Mouse (Mus musculus) liver, embryonic 14.5 days (tissue): Measurements from ENCODE around the gene Isg20l2. TPM values are rescaled to one million over a fixed set of nuclear protein-coding genes. Genes with fewer than 3 reads are reported as not detected.

Source experiments
- ATAC-seq: fragments of 200-750 bp; cut with Nextera tagmentation; 2 replicates; pipeline ENCODE4 v1.8.0; 2017; ENCODE audit warnings: moderate number of reproducible peaks, mild to moderate bottlenecking, moderate library complexity; ENCODE audit not compliant: insufficient read depth
- DNase-seq, 3 experiments: peaks; one replicate each; pipeline ENCODE4 v3.0.0-alpha.2; 2012 to 2013; ENCODE audit warnings: low read depth in 3 of 3, low spot score in 3 of 3
- H3K27ac ChIP-seq: fragments of 300-500 bp; sonication (generic); 2 replicates; pipeline ENCODE4 v1.5.1; 2014; ENCODE audit warnings: moderate library complexity, mild to moderate bottlenecking, control low read depth, inconsistent platforms
- H3K27me3 ChIP-seq: fragments of 300-500 bp; sonication (generic); 2 replicates; pipeline ENCODE4 v1.6.1; 2014; ENCODE audit warnings: mild to moderate bottlenecking, low read length, moderate library complexity; ENCODE audit not compliant: control insufficient read depth, insufficient read depth
- H3K36me3 ChIP-seq: fragments of 300-500 bp; sonication (generic); replicated peaks from 2 replicates; pipeline ENCODE4 v1.6.1; 2014; ENCODE audit warnings: low read depth; ENCODE audit not compliant: control insufficient read depth, insufficient read depth
- H3K4me1 ChIP-seq, 2 experiments: fragments of 200-500 bp in 1 of 2; fragments of 300-500 bp in 1 of 2; sonication (generic) in 1 of 2; replicated peaks; 2 replicates each; pipeline ENCODE4 v1.6.1; 2012 to 2014; ENCODE audit warnings: antibody characterized with exemption in 1 of 2, inconsistent platforms in 1 of 2, low read length in 1 of 2; ENCODE audit not compliant: control insufficient read depth in 2 of 2, insufficient read depth in 2 of 2
- H3K4me2 ChIP-seq: fragments of 300-500 bp; sonication (generic); 2 replicates; pipeline ENCODE4 v1.6.1; 2014; ENCODE audit warnings: low read depth, mild to moderate bottlenecking, control low read depth, moderate library complexity
- H3K4me3 ChIP-seq, 2 experiments: fragments of 200-500 bp in 1 of 2; fragments of 300-500 bp in 1 of 2; sonication (generic) in 1 of 2; 2 replicates each; pipeline ENCODE4 v1.5.1; 2012 to 2014; ENCODE audit warnings: low read depth in 2 of 2, low read length in 2 of 2, mild to moderate bottlenecking in 2 of 2, control low read depth in 1 of 2, inconsistent platforms in 1 of 2, moderate library complexity in 1 of 2; ENCODE audit not compliant: insufficient read depth in 1 of 2
- H3K9ac ChIP-seq: fragments of 300-500 bp; sonication (generic); replicated peaks from 2 replicates; pipeline ENCODE4 v1.6.1; 2014; ENCODE audit warnings: mild to moderate bottlenecking, control low read depth, moderate library complexity
- H3K9me3 ChIP-seq: fragments of 300-500 bp; sonication (generic); 2 replicates; pipeline ENCODE4 v1.6.1; 2016; ENCODE audit warnings: low read length, mixed read lengths; ENCODE audit not compliant: control insufficient read depth
- CTCF ChIP-seq: IDR thresholded peaks from 2 replicates; pipeline ENCODE4 v1.5.1; 2016; ENCODE audit warnings: antibody characterized with exemption, low read depth, control low read depth
- EP300 ChIP-seq: IDR thresholded peaks from 2 replicates; pipeline ENCODE4 v1.6.1; 2016; ENCODE audit warnings: antibody characterized with exemption, low read depth
- WGBS: fragments of 180-500 bp; shearing (Covaris S2); extraction: QIAGEN DNeasy Blood & Tissue Kit; methylation state at CpG from one replicate; pipeline ENCODE4 v1.1.7; 2014; ENCODE audit not compliant: insufficient replicate concordance; 5-methylcytosine and 5-hydroxymethylcytosine counted together
- polyA plus RNA-seq, 2 experiments: library from polyadenylated mRNA; depleted of rRNA in 1 of 2; stranded (reverse) in 1 of 2; unstranded in 1 of 2; fragments of >200 nt; fragmentation: Nextera tagmentation in 1 of 2; extraction: Ambion mirVana in 1 of 2; gene quantifications; 2 replicates each; pipeline versions ENCODE4 v1.2.1 to v1.2.3; 2012 to 2014

Isg20l2 gene
- polyA plus RNA-seq, 2 experiments, result 9.7 to 14.8 TPM

DNA sequence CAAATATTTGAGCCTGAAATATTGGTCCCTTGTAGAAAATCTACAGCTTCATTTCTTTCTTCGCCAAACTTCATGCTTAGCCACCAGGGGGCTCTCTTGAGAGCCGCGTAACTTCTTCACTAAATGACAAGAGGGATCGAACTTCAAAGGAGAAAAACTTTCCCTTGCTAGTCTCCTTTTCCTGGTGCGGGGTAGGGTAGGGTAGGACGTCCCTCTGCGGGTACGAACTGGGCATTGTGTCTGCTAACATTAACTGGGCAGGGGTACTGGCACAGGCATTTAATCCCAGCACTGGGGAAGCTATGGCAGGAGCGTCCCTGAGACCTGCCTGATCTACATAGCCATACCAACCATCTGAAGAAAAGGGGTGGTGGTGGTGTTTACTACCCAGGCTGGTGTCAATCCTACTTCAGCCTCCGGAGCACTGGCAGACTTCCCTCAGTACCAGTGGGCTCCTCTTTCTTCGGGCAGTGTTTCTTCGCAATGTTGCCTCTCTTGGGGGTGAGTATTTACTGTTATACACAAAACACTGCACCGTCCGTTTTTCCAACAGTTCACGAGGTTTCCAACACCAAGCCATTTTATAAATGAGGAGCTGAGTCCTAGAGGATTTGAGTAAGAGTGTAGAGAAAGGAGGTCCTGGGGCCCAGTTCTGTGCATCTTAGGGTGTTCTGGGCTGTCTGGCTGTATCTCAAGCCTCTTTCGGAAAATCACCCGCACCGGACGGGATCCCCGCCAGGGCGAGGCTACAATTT, 40.2 kb downstream of the Isg20l2 start:
- Histone ChIP-seq H3K4me1 (peaks cover 0 to 4% of the 10 kb centered on the region in 2 experiments; a peak in 1 of 4 replicates), H3K36me3 (no peaks in the 10 kb centered on the region), H3K9ac (no peak overlapping the region), H3K27me3 (peaks cover 34% of the 10 kb centered on the region), H3K4me2 (peak overlapping the region; percentile 16), H3K4me3 (peak overlapping the region in 1 of 2 experiments; percentile 32; a peak in 3 of 4 replicates), H3K27ac (no peak overlapping the region), H3K9me3 (no peaks in the 10 kb centered on the region)
- WGBS, result 1% methylated on average over 21 of the region's 21 CpGs
- TF ChIP-seq EP300 (no peak), CTCF (peak; percentile 65)
- DNase-seq (peak in 1 of 3 experiments; percentile 24), ATAC-seq (no peak)

DNA sequence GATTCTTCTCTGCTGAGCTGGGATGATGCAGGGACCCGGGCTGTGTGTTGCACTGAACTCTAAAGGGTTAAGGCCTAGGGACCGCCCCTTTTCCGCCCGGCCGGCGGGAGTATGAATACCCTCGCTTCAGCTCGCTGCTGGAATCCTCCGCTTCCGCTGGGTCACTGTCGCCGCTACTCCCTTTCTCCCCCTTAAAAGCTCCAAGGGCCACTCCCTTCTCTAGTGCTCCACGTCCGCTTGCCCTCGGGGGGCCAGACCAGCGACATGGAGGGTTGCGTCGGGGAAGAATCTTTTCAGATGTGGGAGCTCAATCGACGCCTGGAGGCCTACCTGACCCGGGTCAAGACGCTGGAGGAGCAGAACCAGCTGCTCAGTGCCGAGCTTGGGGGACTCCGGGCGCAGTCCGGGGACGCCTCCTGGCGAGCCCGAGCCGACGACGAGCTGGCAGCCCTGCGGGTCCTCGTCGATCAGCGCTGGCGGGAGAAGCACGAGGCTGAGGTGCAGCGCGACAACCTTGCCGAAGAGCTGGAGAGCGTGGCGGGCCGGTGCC, 40.9 kb downstream of the Isg20l2 start, which contains the start of gene Nes:
Gene Nes, plus strand, starts transcription at position 140 of the 550 bp plus-strand sequence.
- H3K36me3 ChIP-seq, result no peaks in the 10 kb centered on the region
- no peak within 1 kb of the TSS for H3K9ac ChIP-seq
- under 1% methylated on average over 44 of the region's 44 CpGs for WGBS
- peak within 1 kb of the TSS; percentile 32 to 40 for H3K4me3 ChIP-seq
- peaks cover 0 to 4% of the 10 kb centered on the region in 2 experiments; a peak in 1 of 4 replicates for H3K4me1 ChIP-seq
- TF ChIP-seq EP300 (no peak), CTCF (no peak)
- H3K27me3 ChIP-seq, result peaks cover 34% of the 10 kb centered on the region
- no peak for DNase-seq
- H3K27ac ChIP-seq, result no peak within 1 kb of the TSS
- H3K9me3 ChIP-seq, result no peaks in the 10 kb centered on the region
- peak within 1 kb of the TSS; percentile 16 for H3K4me2 ChIP-seq
- no peak; the same call in 1 of the 2 replicates for ATAC-seq

DNA sequence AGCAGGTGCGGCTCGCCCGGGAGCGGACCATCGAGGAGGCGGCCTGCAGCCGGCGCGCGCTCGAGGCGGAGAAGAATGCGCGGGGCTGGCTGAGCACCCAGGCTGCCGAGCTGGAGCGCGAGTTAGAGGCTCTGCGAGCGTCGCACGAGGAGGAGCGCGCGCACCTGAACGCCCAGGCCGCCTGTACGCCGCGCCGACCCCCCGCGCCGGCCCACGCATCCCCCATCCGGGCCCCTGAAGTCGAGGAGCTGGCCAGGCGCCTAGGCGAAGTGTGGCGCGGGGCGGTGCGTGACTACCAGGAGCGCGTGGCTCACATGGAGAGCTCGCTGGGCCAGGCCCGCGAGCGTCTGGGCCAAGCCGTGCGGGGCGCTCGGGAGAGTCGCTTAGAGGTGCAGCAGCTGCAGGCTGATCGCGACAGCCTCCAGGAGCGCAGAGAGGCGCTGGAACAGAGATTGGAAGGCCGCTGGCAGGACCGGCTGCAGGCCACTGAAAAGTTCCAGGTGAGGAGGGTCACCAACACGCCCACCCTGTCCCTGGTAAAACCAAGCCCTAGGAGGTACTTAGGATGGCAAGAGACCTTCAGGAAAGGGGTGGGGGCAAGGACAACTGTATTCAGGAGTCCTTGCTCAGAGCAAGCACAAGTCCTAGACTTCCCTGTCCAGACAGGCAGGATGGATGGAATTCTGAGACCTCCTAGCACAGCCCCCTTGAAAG, 41.5 kb downstream of the Isg20l2 start:
- DNase-seq (no peak), ATAC-seq (no peak)
- Histone ChIP-seq H3K27me3 (peaks cover 34% of the 10 kb centered on the region), H3K9me3 (no peaks in the 10 kb centered on the region), H3K4me2 (peak overlapping the region; percentile 16), H3K4me3 (peak overlapping the region; percentile 17 to 40), H3K36me3 (no peaks in the 10 kb centered on the region), H3K9ac (no peak overlapping the region), H3K27ac (no peak overlapping the region), H3K4me1 (peaks cover 0 to 4% of the 10 kb centered on the region in 2 experiments; a peak in 1 of 4 replicates)
- WGBS, result 2% methylated on average over 55 of the region's 60 CpGs
- TF ChIP-seq CTCF (no peak), EP300 (no peak)

DNA sequence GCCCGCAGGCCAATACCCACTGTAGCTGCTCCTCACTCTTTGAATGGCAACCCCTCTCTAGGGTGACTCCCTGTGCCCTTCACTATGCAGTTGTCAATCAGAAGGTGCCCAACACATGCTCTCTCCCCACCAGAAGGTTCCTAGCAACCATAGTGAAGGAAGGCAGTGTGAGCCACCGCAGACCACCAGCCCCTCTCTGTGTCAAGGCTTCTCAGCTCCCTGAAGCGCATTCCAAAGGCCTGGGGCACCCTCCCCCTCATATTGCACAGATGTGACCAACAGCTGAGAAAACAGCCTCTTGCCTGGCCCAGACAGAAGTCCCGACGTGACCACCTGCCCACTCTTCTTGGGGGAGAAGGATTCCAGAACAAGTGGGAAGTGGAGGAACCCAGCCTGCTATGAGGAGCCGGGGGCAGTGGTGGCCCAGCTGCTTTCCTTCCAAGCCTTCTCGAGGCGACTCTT, 42.1 kb downstream of the Isg20l2 start:
- H3K4me2 ChIP-seq, result peak overlapping the region; percentile 16
- ATAC-seq, result no peak
- peaks cover 0 to 4% of the 10 kb centered on the region in 2 experiments; a peak in 1 of 4 replicates for H3K4me1 ChIP-seq
- 40% methylated on average over 8 of the region's 8 CpGs for WGBS
- no peak for DNase-seq
- no peaks in the 10 kb centered on the region for H3K36me3 ChIP-seq
- no peak overlapping the region for H3K27ac ChIP-seq
- H3K9me3 ChIP-seq, result no peaks in the 10 kb centered on the region
- TF ChIP-seq EP300, result no peak
- no peak for TF ChIP-seq CTCF
- peak overlapping the region in 1 of 2 experiments; percentile 23; a peak in 1 of 4 replicates for H3K4me3 ChIP-seq
- H3K27me3 ChIP-seq, result peaks cover 34% of the 10 kb centered on the region
- H3K9ac ChIP-seq, result no peak overlapping the region
